8 mouse cellular contexts compared by ENCODE assay signal in the genomic region with DNA sequence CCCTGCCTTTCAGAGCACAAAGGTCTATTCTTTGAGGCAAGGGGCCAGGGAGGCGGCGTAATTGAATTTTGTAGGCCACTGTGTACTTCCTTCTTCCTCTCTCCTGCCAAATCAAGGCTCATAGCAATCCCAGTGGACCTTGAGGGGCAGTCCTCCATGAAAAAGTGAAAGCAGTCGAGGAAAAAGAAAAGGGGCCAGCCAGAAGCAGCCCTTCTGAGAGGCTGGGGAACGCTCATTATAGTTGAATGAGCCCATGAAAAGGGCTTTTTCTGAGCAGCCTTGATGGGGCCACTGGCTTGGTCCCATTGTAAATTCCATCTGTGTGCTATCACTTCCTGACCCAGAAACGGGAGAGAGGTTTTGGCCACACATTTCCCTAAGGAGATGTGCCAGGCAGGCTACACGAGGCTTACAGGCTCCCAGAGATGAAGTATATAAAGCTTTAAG. TPM values are rescaled to one million over a fixed set of nuclear protein-coding genes. Genes with fewer than 3 reads are reported as not detected.
DNase-seq lines count a peak whose midpoint lies in the region; ATAC-seq and TF ChIP-seq lines count a peak whose summit lies in the region.

No protein-coding gene starts in this region.

- no peaks in the 10 kb centered on the region for H3K36me3 ChIP-seq in CH12.LX (replicated peaks in 1 of 2; ENCODE audit: control insufficient read depth in 1 of 2, insufficient read depth in 1 of 2, low read length in 1 of 2)
- no peaks in the 10 kb centered on the region for H3K36me3 ChIP-seq in forebrain, embryonic 14.5 days (ENCODE audit: control insufficient read depth, insufficient read depth, low read length)
- H3K36me3 ChIP-seq in heart, postnatal 0 days (replicated peaks; ENCODE audit: control insufficient read depth, insufficient read depth, low read length), result no peaks in the 10 kb centered on the region

- peaks cover 0 to 10% of the 10 kb centered on the region in 2 experiments; a peak in 2 of 4 replicates for H3K4me1 ChIP-seq in CH12.LX (ENCODE audit: control insufficient read depth in 1 of 2, insufficient read depth in 2 of 2)
- H3K4me1 ChIP-seq in forebrain, embryonic 14.5 days (ENCODE audit: control insufficient read depth, insufficient read depth, low read length), result peaks cover 25% of the 10 kb centered on the region
- H3K4me1 ChIP-seq in heart, postnatal 0 days (ENCODE audit: control insufficient read depth, insufficient read depth), result peaks cover 7% of the 10 kb centered on the region; the same call in 1 of the 2 replicates

- no peaks in the 10 kb centered on the region for H3K79me2 ChIP-seq in CH12.LX (replicated peaks; ENCODE audit: control insufficient read depth, extremely low read depth, insufficient read depth, poor library complexity, severe bottlenecking)

- no peak for TF ChIP-seq EP300 in CH12.LX (IDR thresholded peaks at IDR 0.05; ENCODE audit: low read length)
- peak; percentile 59; the same call in 1 of the 2 replicates for TF ChIP-seq EP300 in heart, postnatal 0 days (IDR thresholded peaks at IDR 0.05; ENCODE audit: low read depth)

- H3K4me2 ChIP-seq in CH12.LX (ENCODE audit: insufficient read depth, low read depth, poor library complexity, severe bottlenecking), result no peak overlapping the region
- no peak overlapping the region for H3K4me2 ChIP-seq in forebrain, embryonic 14.5 days (ENCODE audit: low read length)
- peak overlapping the region; percentile 19; the same call in 1 of the 2 replicates for H3K4me2 ChIP-seq in heart, postnatal 0 days (ENCODE audit: low read depth, low read length)

- peak; percentile 9 for DNase-seq in CH12.LX (ENCODE audit: extremely low read depth)
- DNase-seq in cerebellum, adult 11-12 months, result peak; percentile 67
- peak; percentile 92 for DNase-seq in forebrain, embryonic 14.5 days (ENCODE audit: low spot score)
- DNase-seq in heart, postnatal 0 days (ENCODE audit: low spot score), result peak; percentile 71
- peak; percentile 80 for DNase-seq in kidney, postnatal 14 days
- peak; percentile 35 for DNase-seq in lung, postnatal 25 days (ENCODE audit: low spot score)
- peak; percentile 44 for DNase-seq in right cerebral cortex, postnatal 4 days

- TF ChIP-seq POLR2A in CH12.LX (IDR thresholded peaks at IDR 0.05; ENCODE audit: low read depth, low read length), result no peak

- no peak for TF ChIP-seq CTCF in CH12.LX (conservative IDR thresholded peaks at IDR 0.05 in 1 of 2, IDR thresholded peaks at IDR 0.05 in 1 of 2; ENCODE audit: low read depth in 2 of 2, low read length in 2 of 2)
- no peak for TF ChIP-seq CTCF in heart, postnatal 0 days (IDR thresholded peaks at IDR 0.05; ENCODE audit: low read depth)

- no peak overlapping the region for H3K9ac ChIP-seq in CH12.LX (ENCODE audit: insufficient read depth, low read depth)
- H3K9ac ChIP-seq in forebrain, embryonic 14.5 days (ENCODE audit: low read length), result no peak overlapping the region
- no peak overlapping the region for H3K9ac ChIP-seq in heart, postnatal 0 days (replicated peaks; ENCODE audit: low read depth, low read length)

- H3K27ac ChIP-seq in CH12.LX (ENCODE audit: insufficient read depth, low read depth), result no peak overlapping the region
- peak overlapping the region; percentile 78 for H3K27ac ChIP-seq in forebrain, embryonic 14.5 days (ENCODE audit: low read depth, low read length)
- H3K27ac ChIP-seq in heart, postnatal 0 days (ENCODE audit: low read depth), result peak overlapping the region; percentile 82

- H3K4me3 ChIP-seq in CH12.LX (replicated peaks in 1 of 3; ENCODE audit: low read depth in 2 of 3, low read length in 2 of 3, poor library complexity in 1 of 3), result no peak overlapping the region
- H3K4me3 ChIP-seq in forebrain, embryonic 14.5 days (ENCODE audit: low read depth, low read length), result no peak overlapping the region
- no peak overlapping the region for H3K4me3 ChIP-seq in heart, postnatal 0 days (ENCODE audit: low read depth, low read length)

- dilution Hi-C loops in CH12.LX (cut with MboI; ENCODE audit: extremely low pct_ligation_motif_present, extremely low pct_unique_long_range_greater_than_20kb, low sequenced_read_pairs), result no loop called here

- in situ Hi-C loops in CH12.LX (cut with MboI; ENCODE audit: low pct_ligation_motif_present, low pct_unique_long_range_greater_than_20kb, low sequenced_read_pairs), result no loop called here

- H3K9me3 ChIP-seq in CH12.LX (replicated peaks; ENCODE audit: low read length), result peaks cover 5% of the 10 kb centered on the region
- no peaks in the 10 kb centered on the region for H3K9me3 ChIP-seq in forebrain, embryonic 14.5 days (replicated peaks; ENCODE audit: control insufficient read depth, low read length)
- H3K9me3 ChIP-seq in heart, postnatal 0 days (replicated peaks; ENCODE audit: control insufficient read depth, low read length), result no peaks in the 10 kb centered on the region

- TF ChIP-seq RAD21 in CH12.LX (IDR thresholded peaks at IDR 0.05; ENCODE audit: low read depth, low read length), result no peak

- WGBS in forebrain, embryonic 14.5 days, result under 1% methylated on average over 6 of the region's 6 CpGs
- WGBS in heart, postnatal 0 days, result 38% methylated on average over 6 of the region's 6 CpGs

- ATAC-seq in forebrain, embryonic 14.5 days, result peak; percentile 90
- peak; percentile 78 for ATAC-seq in heart, postnatal 0 days (ENCODE audit: insufficient read depth, low read depth)
- ATAC-seq in megakaryocyte-erythroid progenitor cell, adult 5-6 weeks (replicated peaks; ENCODE audit: low FRiP score, low TSS enrichment, poor library complexity, severe bottlenecking), result no peak

- H3K27me3 ChIP-seq in CH12.LX (replicated peaks), result no peaks in the 10 kb centered on the region
- no peaks in the 10 kb centered on the region for H3K27me3 ChIP-seq in forebrain, embryonic 14.5 days (replicated peaks; ENCODE audit: control insufficient read depth, insufficient read depth, low read length)
- no peaks in the 10 kb centered on the region for H3K27me3 ChIP-seq in heart, postnatal 0 days (ENCODE audit: control insufficient read depth, insufficient read depth, low read length)

TF ChIP-seq in CH12.LX, 34 proteins besides CTCF, POLR2A, EP300 and RAD21:
- TF ChIP-seq CHD1 (IDR thresholded peaks at IDR 0.05; ENCODE audit: low read depth, low read length), result no peak
- no peak for TF ChIP-seq NRF1 (IDR thresholded peaks at IDR 0.05; ENCODE audit: low read depth, low read length)
- no peak for TF ChIP-seq USF2 (conservative IDR thresholded peaks at IDR 0.05; ENCODE audit: low read depth, low read length)
- TF ChIP-seq IRF4 (IDR thresholded peaks at IDR 0.05; ENCODE audit: low read depth, low read length), result no peak
- no peak for TF ChIP-seq MYC (IDR thresholded peaks at IDR 0.05; ENCODE audit: low read depth, low read length)
- TF ChIP-seq MAX (IDR thresholded peaks at IDR 0.05; ENCODE audit: low read length), result no peak
- no peak for TF ChIP-seq ZNF384 (IDR thresholded peaks at IDR 0.05; ENCODE audit: low read depth, low read length)
- no peak for TF ChIP-seq MEF2A (IDR thresholded peaks at IDR 0.05; ENCODE audit: borderline replicate concordance, low read depth, low read length)
- no peak for TF ChIP-seq JUN (IDR thresholded peaks at IDR 0.05; ENCODE audit: insufficient read depth, low read depth, low read length)
- no peak for TF ChIP-seq USF1 (IDR thresholded peaks at IDR 0.05; ENCODE audit: low read depth, low read length)
- TF ChIP-seq TCF12 (IDR thresholded peaks at IDR 0.05; ENCODE audit: low read depth, low read length), result no peak
- TF ChIP-seq ZKSCAN1 (IDR thresholded peaks at IDR 0.05; ENCODE audit: borderline replicate concordance, low read depth, low read length), result no peak
- TF ChIP-seq POLR2AphosphoS2 (IDR thresholded peaks at IDR 0.05; ENCODE audit: low read depth, low read length), result no peak
- no peak for TF ChIP-seq GABPA (IDR thresholded peaks at IDR 0.05; ENCODE audit: insufficient replicate concordance, low read depth, low read length)
- TF ChIP-seq BHLHE40 (IDR thresholded peaks at IDR 0.05; ENCODE audit: low read depth, low read length), result no peak
- TF ChIP-seq KAT2A (IDR thresholded peaks at IDR 0.05; ENCODE audit: insufficient replicate concordance, low read length), result no peak
- no peak for TF ChIP-seq ETS1 (conservative IDR thresholded peaks at IDR 0.05; ENCODE audit: low read depth, low read length)
TF ChIP-seq in CH12.LX: peak in this region for 0.

RNA-seq across cellular contexts. Expression of a gene that starts 33.5 kb away (rescaled TPM):
- total RNA-seq in CH12.LX (2012; rRNA removed) (37.1 and 43.4 TPM in 2 replicates), CH12.LX (2014; rRNA removed) (78.1 and 89.0 TPM in 2 replicates)
- polyA plus RNA-seq in CH12.LX (2012; ENCODE audit: insufficient read length, low read depth), result 66.2 and 69.3 TPM in 2 replicates
- 60.1 and 60.7 TPM in 2 replicates for polyA plus RNA-seq in forebrain, embryonic 14.5 days (2014; fragmentation: Nextera tagmentation; extraction: Ambion mirVana)
- total RNA-seq in heart, postnatal 0 days (2014; rRNA removed; ENCODE audit: low replicate concordance), result 22.6 and 29.8 TPM in 2 replicates
- polyA plus RNA-seq in heart, postnatal 0 days (2015; fragmentation: Nextera tagmentation; extraction: Ambion mirVana), result 28.3 and 28.8 TPM in 2 replicates
- total RNA-seq in megakaryocyte-erythroid progenitor cell, adult 5-6 weeks (2014; fragmentation: Nextera tagmentation), result 123 and 125 TPM in 2 replicates
- total RNA-seq in megakaryocyte-erythroid progenitor cell, adult 5-6 weeks (2017), result 147 and 161 TPM in 2 replicates

Comparison
In these comparisons a context has a peak if more than half of its experiments do, and no peak if none do; other contexts are left out.
1. DNase-seq: peak in every context shown above with its lines; median percentile 92 in forebrain, embryonic 14.5 days; 80 in kidney, postnatal 14 days; 71 in heart, postnatal 0 days; 67 in cerebellum, adult 11-12 months; 44 in right cerebral cortex, postnatal 4 days; 35 in lung, postnatal 25 days; 9 in CH12.LX.